Mouse (Mus musculus): Measurements from ENCODE around the gene Eif2d. TPM values are rescaled to one million over a fixed set of nuclear protein-coding genes. Genes with fewer than 3 reads are reported as not detected.
"Not testable (repeated sequence)": the region's sequence is repeated elsewhere in the genome, so short reads cannot be mapped to it uniquely, and the experiment has no call there.

Eif2d gene
- polyA plus RNA-seq, 1 experiment from 2014 or later: 58.7 TPM

DNA sequence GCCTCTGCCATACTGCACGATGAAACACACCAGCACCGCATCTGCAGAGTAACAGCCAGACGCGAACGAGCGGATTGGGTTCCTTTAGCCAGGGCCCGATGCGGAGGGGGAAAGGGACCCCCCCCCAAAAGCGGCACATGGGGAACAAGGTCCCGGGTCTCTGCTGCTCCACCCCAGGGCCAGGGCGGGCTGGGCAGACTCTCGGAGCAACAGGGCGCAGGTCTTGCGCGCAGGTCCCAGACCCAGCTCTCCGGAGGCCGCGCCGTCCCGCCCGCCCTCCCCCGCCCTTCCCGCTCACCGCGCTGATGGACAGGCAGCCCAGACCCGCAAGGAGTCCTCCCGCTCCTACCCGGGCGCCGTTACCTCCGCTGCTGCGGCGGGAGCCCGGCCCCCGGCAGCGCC is 15.3 kb upstream of the Eif2d start:
- peak; percentile 90 for ATAC-seq (ENCODE audit: low read depth)
- H3K4me2 ChIP-seq (ENCODE audit: low read depth, low read length): peak overlapping the region; percentile 47
- no peaks in the 10 kb centered on the region for H3K9me3 ChIP-seq (ENCODE audit: control insufficient read depth, low read length)
- WGBS: 0% methylated on average over 16 of the region's 36 CpGs
- peak overlapping the region; percentile 75 for H3K4me3 ChIP-seq (ENCODE audit: low read depth, low read length)
- no peaks in the 10 kb centered on the region for H3K27me3 ChIP-seq (ENCODE audit: control insufficient read depth, insufficient read depth, low read length)
- H3K27ac ChIP-seq (ENCODE audit: low read depth, low read length): peak overlapping the region; percentile 86
- peaks cover 9% of the 10 kb centered on the region for H3K4me1 ChIP-seq (ENCODE audit: control insufficient read depth, insufficient read depth, low read length)
- H3K36me3 ChIP-seq (ENCODE audit: control insufficient read depth, insufficient read depth, low read length): no peaks in the 10 kb centered on the region
- H3K9ac ChIP-seq (replicated peaks; ENCODE audit: low read depth, low read length): peak overlapping the region; percentile 86

GRCm38 (mm10) chr1:131138191-131139016 is 14.6 kb upstream of the Eif2d start, which contains the start of gene Dyrk3:
TSS of gene Dyrk3 (minus strand) at chr1:131138340.
- Histone ChIP-seq H3K27ac (ENCODE audit: low read depth, low read length) (peak within 1 kb of the TSS; percentile 86), H3K9me3 (ENCODE audit: control insufficient read depth, low read length) (no peaks in the 10 kb centered on the region), H3K27me3 (ENCODE audit: control insufficient read depth, insufficient read depth, low read length) (no peaks in the 10 kb centered on the region), H3K4me1 (ENCODE audit: control insufficient read depth, insufficient read depth, low read length) (peaks cover 9% of the 10 kb centered on the region), H3K4me3 (ENCODE audit: low read depth, low read length) (peak within 1 kb of the TSS; percentile 75), H3K4me2 (ENCODE audit: low read depth, low read length) (peak within 1 kb of the TSS; percentile 47), H3K9ac (replicated peaks; ENCODE audit: low read depth, low read length) (peak within 1 kb of the TSS; percentile 86), H3K36me3 (ENCODE audit: control insufficient read depth, insufficient read depth, low read length) (no peaks in the 10 kb centered on the region)
- peak; percentile 97 for ATAC-seq (ENCODE audit: low read depth)
- 6% methylated on average over 48 of the region's 49 CpGs for WGBS

- Histone ChIP-seq H3K4me3 (ENCODE audit: low read depth, low read length) (peak overlapping the region; percentile 75; the same call in 1 of the 2 replicates), H3K4me2 (ENCODE audit: low read depth, low read length) (peak overlapping the region; percentile 47), H3K27me3 (ENCODE audit: control insufficient read depth, insufficient read depth, low read length) (no peaks in the 10 kb centered on the region), H3K36me3 (ENCODE audit: control insufficient read depth, insufficient read depth, low read length) (no peaks in the 10 kb centered on the region), H3K27ac (ENCODE audit: low read depth, low read length) (no peak overlapping the region), H3K9ac (replicated peaks; ENCODE audit: low read depth, low read length) (no peak overlapping the region), H3K4me1 (ENCODE audit: control insufficient read depth, insufficient read depth, low read length) (peaks cover 6% of the 10 kb centered on the region), H3K9me3 (ENCODE audit: control insufficient read depth, low read length) (no peaks in the 10 kb centered on the region)
- WGBS: 68% methylated on average over 11 of the region's 11 CpGs
- ATAC-seq (ENCODE audit: low read depth): no peak
Measured at GRCm38 (mm10) chr1:131139102-131140095, 13.6 kb upstream of the Eif2d start.

DNA sequence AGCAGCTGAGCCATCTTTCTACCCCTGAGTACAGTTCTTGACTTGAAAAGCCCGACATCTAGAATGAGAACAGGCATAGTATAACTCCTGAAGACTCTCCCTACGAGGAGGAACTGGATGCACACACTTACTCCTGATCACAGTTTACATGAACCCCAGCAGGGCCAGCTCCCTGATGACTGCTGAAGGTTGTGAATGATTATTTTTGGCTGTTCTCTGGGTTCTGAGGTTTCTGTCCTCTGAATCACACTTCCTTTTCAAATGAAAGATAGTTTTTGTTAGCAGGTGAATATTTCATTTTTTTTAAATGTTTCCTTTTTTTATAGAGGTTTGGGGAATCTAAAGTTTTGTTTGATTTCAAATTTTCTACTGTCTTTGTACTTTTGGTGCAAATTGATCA is 11.5 kb upstream of the Eif2d start:
- no peak for ATAC-seq (ENCODE audit: low read depth)
- Histone ChIP-seq H3K27me3 (ENCODE audit: control insufficient read depth, insufficient read depth, low read length) (no peaks in the 10 kb centered on the region), H3K27ac (ENCODE audit: low read depth, low read length) (no peak overlapping the region), H3K9ac (replicated peaks; ENCODE audit: low read depth, low read length) (no peak overlapping the region), H3K4me3 (ENCODE audit: low read depth, low read length) (no peak overlapping the region), H3K4me1 (ENCODE audit: control insufficient read depth, insufficient read depth, low read length) (peaks cover 6% of the 10 kb centered on the region; the same call in 1 of the 2 replicates), H3K4me2 (ENCODE audit: low read depth, low read length) (no peak overlapping the region), H3K9me3 (ENCODE audit: control insufficient read depth, low read length) (no peaks in the 10 kb centered on the region), H3K36me3 (ENCODE audit: control insufficient read depth, insufficient read depth, low read length) (no peaks in the 10 kb centered on the region)
- WGBS: 77% methylated on average over 2 of the region's 2 CpGs

DNA sequence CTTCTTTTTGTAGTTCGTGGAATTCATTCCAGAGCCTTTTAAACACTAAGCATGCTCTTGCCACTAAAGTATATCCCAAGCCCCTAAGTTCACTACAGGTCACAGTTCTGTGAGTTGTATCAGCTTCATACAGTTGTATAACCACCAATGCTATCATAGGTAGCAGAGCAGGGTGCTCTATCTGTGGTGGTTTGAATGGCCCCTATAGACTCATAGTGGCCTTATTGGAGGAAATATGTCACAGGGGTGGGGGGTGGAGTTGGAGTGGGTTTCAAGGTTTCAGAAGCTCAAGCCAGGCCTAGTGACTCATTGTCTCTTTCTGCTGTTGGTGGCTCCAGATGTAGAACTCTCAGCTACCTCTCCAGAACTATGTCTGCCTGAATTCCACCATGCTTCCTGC is 10.5 kb upstream of the Eif2d start:
- Histone ChIP-seq H3K4me3 (ENCODE audit: low read depth, low read length) (no peak overlapping the region), H3K27ac (ENCODE audit: low read depth, low read length) (no peak overlapping the region), H3K4me2 (ENCODE audit: low read depth, low read length) (no peak overlapping the region), H3K27me3 (ENCODE audit: control insufficient read depth, insufficient read depth, low read length) (no peaks in the 10 kb centered on the region), H3K4me1 (ENCODE audit: control insufficient read depth, insufficient read depth, low read length) (peaks cover 6% of the 10 kb centered on the region; the same call in 1 of the 2 replicates), H3K9me3 (ENCODE audit: control insufficient read depth, low read length) (no peaks in the 10 kb centered on the region), H3K36me3 (ENCODE audit: control insufficient read depth, insufficient read depth, low read length) (no peaks in the 10 kb centered on the region), H3K9ac (replicated peaks; ENCODE audit: low read depth, low read length) (no peak overlapping the region)
- ATAC-seq (ENCODE audit: low read depth): no peak
- WGBS: 96% methylated on average over 1 of the region's 1 CpGs

- ATAC-seq (ENCODE audit: low read depth); H3K9me3 ChIP-seq (ENCODE audit: control insufficient read depth, low read length): not testable (repeated sequence)
- 80% methylated on average over 3 of the region's 3 CpGs for WGBS
Measured at GRCm38 (mm10) chr1:131145222-131145621, 7.8 kb upstream of the Eif2d start.

GRCm38 (mm10) chr1:131146181-131146614 is 6.8 kb upstream of the Eif2d start:
- Histone ChIP-seq H3K36me3 (ENCODE audit: control insufficient read depth, insufficient read depth, low read length) (no peaks in the 10 kb centered on the region), H3K4me1 (ENCODE audit: control insufficient read depth, insufficient read depth, low read length) (no peaks in the 10 kb centered on the region), H3K9me3 (ENCODE audit: control insufficient read depth, low read length) (no peaks in the 10 kb centered on the region), H3K27me3 (ENCODE audit: control insufficient read depth, insufficient read depth, low read length) (no peaks in the 10 kb centered on the region), H3K4me3 (ENCODE audit: low read depth, low read length) (no peak overlapping the region), H3K4me2 (ENCODE audit: low read depth, low read length) (no peak overlapping the region), H3K9ac (replicated peaks; ENCODE audit: low read depth, low read length) (no peak overlapping the region), H3K27ac (ENCODE audit: low read depth, low read length) (no peak overlapping the region)
- no peak for ATAC-seq (ENCODE audit: low read depth)
- WGBS: 88% methylated on average over 3 of the region's 3 CpGs

More at GRCm38 (mm10) chr1:131145222-131145621, 7.8 kb upstream of the Eif2d start:
- H3K4me3 ChIP-seq (ENCODE audit: low read depth, low read length); H3K4me2 ChIP-seq (ENCODE audit: low read depth, low read length); H3K27ac ChIP-seq (ENCODE audit: low read depth, low read length); H3K9ac ChIP-seq (replicated peaks; ENCODE audit: low read depth, low read length); H3K36me3 ChIP-seq (ENCODE audit: control insufficient read depth, insufficient read depth, low read length); H3K27me3 ChIP-seq (ENCODE audit: control insufficient read depth, insufficient read depth, low read length); H3K4me1 ChIP-seq (ENCODE audit: control insufficient read depth, insufficient read depth, low read length): not testable (repeated sequence)

DNA sequence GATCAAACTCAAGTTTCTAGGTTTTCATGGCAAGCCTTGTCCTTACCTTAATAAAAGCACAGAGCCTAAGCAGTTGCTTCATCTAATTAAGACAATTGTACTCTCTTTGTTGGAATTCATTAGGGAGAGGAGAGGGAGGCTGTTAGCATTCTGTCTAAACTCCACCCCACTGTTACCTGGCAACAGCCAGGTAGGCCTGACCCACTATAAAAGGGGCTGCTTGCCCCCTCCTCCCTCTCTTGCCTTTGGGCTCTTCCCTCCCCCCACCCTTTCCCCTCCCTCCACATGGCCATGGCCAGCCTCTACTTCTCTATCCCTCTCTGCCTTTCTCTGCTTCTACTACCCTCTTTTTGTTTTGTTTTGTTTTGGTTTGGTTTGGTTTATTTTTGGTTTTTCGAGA is 3.5 kb upstream of the Eif2d start:
- Histone ChIP-seq H3K4me2 (ENCODE audit: low read depth, low read length) (no peak overlapping the region), H3K9ac (replicated peaks; ENCODE audit: low read depth, low read length) (no peak overlapping the region), H3K9me3 (ENCODE audit: control insufficient read depth, low read length) (no peaks in the 10 kb centered on the region), H3K4me3 (ENCODE audit: low read depth, low read length) (no peak overlapping the region), H3K36me3 (ENCODE audit: control insufficient read depth, insufficient read depth, low read length) (no peaks in the 10 kb centered on the region), H3K4me1 (ENCODE audit: control insufficient read depth, insufficient read depth, low read length) (peaks cover 6% of the 10 kb centered on the region), H3K27me3 (ENCODE audit: control insufficient read depth, insufficient read depth, low read length) (no peaks in the 10 kb centered on the region), H3K27ac (ENCODE audit: low read depth, low read length) (no peak overlapping the region)
- 73% methylated on average over 1 of the region's 1 CpGs for WGBS
- ATAC-seq (ENCODE audit: low read depth): no peak
